In genomic region chr15:62283661-62284429, GRCm38 (mm10) we compare ENCODE assay signal across 18 mouse cellular contexts.
DNase-seq lines count a peak whose midpoint lies in the region; ATAC-seq lines count a peak whose summit lies in the region.
"Had no signal": no experiment of that assay in that cellular context is flagged by ENCODE, and none has a peak within 500 bp of the region (broad histone marks: within the 10 kb centered on the region; RNA-seq: fewer than 3 reads in every experiment).

No protein-coding gene starts in this region.

- no peak overlapping the region for H3K9ac ChIP-seq in hindbrain, embryonic 14.5 days
- H3K9ac ChIP-seq in hindbrain, embryonic 11.5 days (ENCODE audit: low read depth, low read length) = no peak overlapping the region
- no peak overlapping the region for H3K9ac ChIP-seq in midbrain, embryonic 13.5 days (replicated peaks)
- H3K9ac ChIP-seq in midbrain, embryonic 11.5 days (ENCODE audit: low read length) = no peak overlapping the region
- no peak overlapping the region for H3K9ac ChIP-seq in forebrain, embryonic 14.5 days (ENCODE audit: low read length)
- no peak overlapping the region for H3K9ac ChIP-seq in stomach, embryonic 15.5 days
- H3K9ac ChIP-seq: limb, embryonic 12.5 days had no signal

- H3K27me3 ChIP-seq in hindbrain, embryonic 14.5 days (ENCODE audit: control insufficient read depth, insufficient read depth, low read length) = no peaks in the 10 kb centered on the region
- no peaks in the 10 kb centered on the region for H3K27me3 ChIP-seq in hindbrain, embryonic 11.5 days (ENCODE audit: control insufficient read depth, insufficient read depth, low read length)
- no peaks in the 10 kb centered on the region for H3K27me3 ChIP-seq in midbrain, embryonic 13.5 days
- no peaks in the 10 kb centered on the region for H3K27me3 ChIP-seq in midbrain, embryonic 11.5 days (ENCODE audit: control insufficient read depth, insufficient read depth, low read length)
- H3K27me3 ChIP-seq in forebrain, embryonic 14.5 days (replicated peaks; ENCODE audit: control insufficient read depth, insufficient read depth, low read length) = no peaks in the 10 kb centered on the region
- no peaks in the 10 kb centered on the region for H3K27me3 ChIP-seq in stomach, embryonic 15.5 days (replicated peaks)
- H3K27me3 ChIP-seq: limb, embryonic 12.5 days; Patski had no signal

- H3K4me1 ChIP-seq in hindbrain, embryonic 14.5 days (replicated peaks; ENCODE audit: control insufficient read depth, insufficient read depth, low read length) = 0 out of 2 replicates have a peak, but pooled peaks cover 6% of the 10 kb centered on the region
- H3K4me1 ChIP-seq in hindbrain, embryonic 11.5 days (replicated peaks; ENCODE audit: control insufficient read depth, insufficient read depth, low read length) = no peaks in the 10 kb centered on the region
- H3K4me1 ChIP-seq in midbrain, embryonic 13.5 days (replicated peaks) = peaks cover 10% of the 10 kb centered on the region
- no peaks in the 10 kb centered on the region for H3K4me1 ChIP-seq in midbrain, embryonic 11.5 days (ENCODE audit: control insufficient read depth, insufficient read depth, low read length)
- peaks cover 17% of the 10 kb centered on the region for H3K4me1 ChIP-seq in forebrain, embryonic 14.5 days (ENCODE audit: control insufficient read depth, insufficient read depth, low read length)
- H3K4me1 ChIP-seq in stomach, embryonic 15.5 days = no peaks in the 10 kb centered on the region

- peak overlapping the region; percentile 67 for H3K27ac ChIP-seq in hindbrain, embryonic 14.5 days
- no peak overlapping the region for H3K27ac ChIP-seq in hindbrain, embryonic 11.5 days (ENCODE audit: low read depth, low read length)
- no peak overlapping the region for H3K27ac ChIP-seq in midbrain, embryonic 13.5 days
- H3K27ac ChIP-seq in midbrain, embryonic 11.5 days (ENCODE audit: low read depth, low read length) = no peak overlapping the region
- H3K27ac ChIP-seq in forebrain, embryonic 14.5 days (ENCODE audit: low read depth, low read length) = peak overlapping the region; percentile 63
- 0 out of 2 replicates have a peak overlapping the region, but pooled peaks have one; percentile 16 for H3K27ac ChIP-seq in stomach, embryonic 15.5 days
- H3K27ac ChIP-seq: limb, embryonic 12.5 days had no signal

- no peak for DNase-seq in hindbrain, embryonic 14.5 days (ENCODE audit: low spot score)
- DNase-seq in hindbrain, embryonic 11.5 days (ENCODE audit: low spot score) = no peak
- DNase-seq in midbrain, embryonic 11.5 days (ENCODE audit: low spot score, missing footprints) = no peak
- peak; percentile 45 for DNase-seq in forebrain, embryonic 14.5 days (ENCODE audit: low spot score)
- DNase-seq in testis, postnatal 14 days (ENCODE audit: low spot score) = no peak
- DNase-seq in urinary bladder, postnatal 4 days (ENCODE audit: low spot score in 2 of 2) = no peak
- DNase-seq: adrenal gland, postnatal 25 days; B cell, adult 2 months; cerebellum, adult 9-11 months; heart, adult 18-20 months; kidney, adult 8-10 months; kidney, postnatal 25 days; layer of hippocampus, adult 9-11 months; right cerebral cortex, adult 18-20 months had no signal

- no peaks in the 10 kb centered on the region for H3K36me3 ChIP-seq in hindbrain, embryonic 14.5 days (replicated peaks; ENCODE audit: control insufficient read depth, insufficient read depth)
- H3K36me3 ChIP-seq in hindbrain, embryonic 11.5 days (ENCODE audit: control insufficient read depth, insufficient read depth, low read length) = no peaks in the 10 kb centered on the region
- H3K36me3 ChIP-seq in midbrain, embryonic 13.5 days = no peaks in the 10 kb centered on the region
- H3K36me3 ChIP-seq in midbrain, embryonic 11.5 days (ENCODE audit: control insufficient read depth, insufficient read depth, low read length) = no peaks in the 10 kb centered on the region
- no peaks in the 10 kb centered on the region for H3K36me3 ChIP-seq in forebrain, embryonic 14.5 days (ENCODE audit: control insufficient read depth, insufficient read depth, low read length)
- no peaks in the 10 kb centered on the region for H3K36me3 ChIP-seq in stomach, embryonic 15.5 days
- H3K36me3 ChIP-seq: limb, embryonic 12.5 days had no signal

- H3K4me3 ChIP-seq in hindbrain, embryonic 14.5 days (replicated peaks; ENCODE audit: low read length) = no peak overlapping the region
- H3K4me3 ChIP-seq in hindbrain, embryonic 11.5 days (ENCODE audit: low read depth, low read length) = no peak overlapping the region
- no peak overlapping the region for H3K4me3 ChIP-seq in midbrain, embryonic 13.5 days (replicated peaks)
- H3K4me3 ChIP-seq in midbrain, embryonic 11.5 days (ENCODE audit: low read depth, low read length) = no peak overlapping the region
- no peak overlapping the region for H3K4me3 ChIP-seq in forebrain, embryonic 14.5 days (ENCODE audit: low read depth, low read length)
- H3K4me3 ChIP-seq in stomach, embryonic 15.5 days (replicated peaks) = no peak overlapping the region
- H3K4me3 ChIP-seq: limb, embryonic 12.5 days had no signal

- no peak overlapping the region for H3K4me2 ChIP-seq in hindbrain, embryonic 14.5 days (replicated peaks)
- H3K4me2 ChIP-seq in hindbrain, embryonic 11.5 days (replicated peaks; ENCODE audit: low read depth, low read length) = no peak overlapping the region
- H3K4me2 ChIP-seq in midbrain, embryonic 13.5 days (replicated peaks) = no peak overlapping the region
- no peak overlapping the region for H3K4me2 ChIP-seq in midbrain, embryonic 11.5 days
- H3K4me2 ChIP-seq in forebrain, embryonic 14.5 days (ENCODE audit: low read length) = peak overlapping the region; percentile 16; the same call in 1 of the 2 replicates
- no peak overlapping the region for H3K4me2 ChIP-seq in stomach, embryonic 15.5 days
- H3K4me2 ChIP-seq: limb, embryonic 12.5 days had no signal

- 64% methylated on average over 6 of the region's 6 CpGs for WGBS in hindbrain, embryonic 14.5 days
- WGBS in hindbrain, embryonic 11.5 days = 74% methylated on average over 6 of the region's 6 CpGs
- WGBS in midbrain, embryonic 13.5 days = 68% methylated on average over 6 of the region's 6 CpGs
- 72% methylated on average over 6 of the region's 6 CpGs for WGBS in midbrain, embryonic 11.5 days
- 28% methylated on average over 6 of the region's 6 CpGs for WGBS in forebrain, embryonic 14.5 days
- WGBS in stomach, embryonic 15.5 days = 48% methylated on average over 6 of the region's 6 CpGs

- ATAC-seq in hindbrain, embryonic 14.5 days (ENCODE audit: low FRiP score) = no peak
- ATAC-seq in hindbrain, embryonic 11.5 days (ENCODE audit: low FRiP score) = no peak
- ATAC-seq in midbrain, embryonic 13.5 days = 0 out of 2 replicates have a peak, but pooled peaks have one; percentile 63
- ATAC-seq in midbrain, embryonic 11.5 days (ENCODE audit: low FRiP score) = no peak
- peak; percentile 59 for ATAC-seq in forebrain, embryonic 14.5 days
- ATAC-seq in stomach, embryonic 15.5 days (ENCODE audit: insufficient read depth, low FRiP score, low read depth) = peak; percentile 43; the same call in 1 of the 2 replicates
- ATAC-seq: Patski had no signal

- no peaks in the 10 kb centered on the region for H3K9me3 ChIP-seq in hindbrain, embryonic 14.5 days (ENCODE audit: control insufficient read depth, low read length)
- no peaks in the 10 kb centered on the region for H3K9me3 ChIP-seq in hindbrain, embryonic 11.5 days (ENCODE audit: control insufficient read depth, low read length)
- no peaks in the 10 kb centered on the region for H3K9me3 ChIP-seq in midbrain, embryonic 13.5 days
- no peaks in the 10 kb centered on the region for H3K9me3 ChIP-seq in midbrain, embryonic 11.5 days (ENCODE audit: control insufficient read depth, low read length)
- no peaks in the 10 kb centered on the region for H3K9me3 ChIP-seq in forebrain, embryonic 14.5 days (replicated peaks; ENCODE audit: control insufficient read depth, low read length)
- no peaks in the 10 kb centered on the region for H3K9me3 ChIP-seq in stomach, embryonic 15.5 days
- H3K9me3 ChIP-seq: limb, embryonic 12.5 days had no signal

Comparison
In these comparisons a context has a peak if more than half of its experiments do, and no peak if none do; other contexts are left out.
1. ATAC-seq: peak in midbrain, embryonic 13.5 days (single experiment), forebrain, embryonic 14.5 days (single experiment) and stomach, embryonic 15.5 days (single experiment); none in hindbrain, embryonic 14.5 days (single experiment), hindbrain, embryonic 11.5 days (single experiment) and midbrain, embryonic 11.5 days (single experiment).
2. H3K27ac ChIP-seq: peak in hindbrain, embryonic 14.5 days (single experiment), forebrain, embryonic 14.5 days (single experiment) and stomach, embryonic 15.5 days (single experiment); none in hindbrain, embryonic 11.5 days (single experiment), midbrain, embryonic 13.5 days (single experiment) and midbrain, embryonic 11.5 days (single experiment).